Mouse (Mus musculus): ENCODE data around the gene Rab37. TPM values are rescaled to one million over a fixed set of nuclear protein-coding genes. Genes with fewer than 3 reads are reported as not detected.

The Rab37 gene
- polyA plus RNA-seq, 1 experiment from 2014 or later = 1.3 TPM

- Histone ChIP-seq H3K4me3 (ENCODE audit: low read depth, low read length) (no peak overlapping the region), H3K4me2 (replicated peaks; ENCODE audit: low read depth, low read length) (no peak overlapping the region), H3K36me3 (ENCODE audit: control insufficient read depth, insufficient read depth, low read length) (no peaks in the 10 kb centered on the region), H3K9me3 (ENCODE audit: control insufficient read depth, low read depth, low read length) (no peaks in the 10 kb centered on the region), H3K4me1 (ENCODE audit: control insufficient read depth, insufficient read depth, low read length) (peaks cover 43% of the 10 kb centered on the region), H3K27me3 (ENCODE audit: control insufficient read depth, insufficient read depth, low read length) (no peaks in the 10 kb centered on the region), H3K27ac (ENCODE audit: low read length) (no peak overlapping the region), H3K9ac (replicated peaks; ENCODE audit: low read depth, low read length) (no peak overlapping the region)
- ATAC-seq (ENCODE audit: insufficient number of reproducible peaks, insufficient read depth, low FRiP score, low read depth) = no peak
- WGBS = 37% methylated on average over 8 of the region's 8 CpGs
These were observed 79.9 kb downstream of the Rab37 start for GRCm38 (mm10) chr11:115171125-115171524.

DNA sequence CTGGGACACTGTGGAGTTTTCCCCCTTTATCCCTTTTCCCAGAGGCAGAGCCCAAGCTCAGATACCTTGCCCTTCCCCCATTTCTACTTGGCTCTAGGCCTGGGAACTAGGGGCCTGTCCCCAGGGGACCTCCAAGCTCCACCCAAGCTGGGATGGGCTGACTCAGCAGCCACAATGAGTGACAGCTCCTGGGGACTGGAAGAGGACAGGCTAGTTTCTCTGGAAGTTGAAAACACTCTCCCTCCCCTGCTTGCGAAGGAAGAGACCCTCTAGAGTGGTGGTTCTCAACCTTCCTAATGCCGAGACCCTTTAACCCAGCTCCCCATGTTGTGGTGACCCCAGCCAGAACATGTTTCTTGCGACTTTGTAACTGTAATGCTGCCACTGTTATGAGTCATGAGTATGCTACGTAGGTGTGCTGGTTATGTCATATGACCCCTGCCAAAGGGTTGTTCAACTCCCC, 81.6 kb downstream of the Rab37 start:
- Histone ChIP-seq H3K4me2 (replicated peaks; ENCODE audit: low read depth, low read length) (peak overlapping the region; percentile 34; the same call in 1 of the 2 replicates), H3K9me3 (ENCODE audit: control insufficient read depth, low read depth, low read length) (no peaks in the 10 kb centered on the region), H3K4me3 (ENCODE audit: low read depth, low read length) (no peak overlapping the region), H3K27me3 (ENCODE audit: control insufficient read depth, insufficient read depth, low read length) (no peaks in the 10 kb centered on the region), H3K36me3 (ENCODE audit: control insufficient read depth, insufficient read depth, low read length) (no peaks in the 10 kb centered on the region), H3K9ac (replicated peaks; ENCODE audit: low read depth, low read length) (no peak overlapping the region), H3K27ac (ENCODE audit: low read length) (peak overlapping the region; percentile 55; the same call in 1 of the 2 replicates), H3K4me1 (ENCODE audit: control insufficient read depth, insufficient read depth, low read length) (peaks cover 60% of the 10 kb centered on the region)
- WGBS = 43% methylated on average over 4 of the region's 4 CpGs
- peak; percentile 76 for ATAC-seq (ENCODE audit: insufficient number of reproducible peaks, insufficient read depth, low FRiP score, low read depth)

GRCm38 (mm10) chr11:115173549-115174339, 82.5 kb downstream of the Rab37 start:
- no peaks in the 10 kb centered on the region for H3K9me3 ChIP-seq (ENCODE audit: control insufficient read depth, low read depth, low read length)
- 19% methylated on average over 16 of the region's 16 CpGs for WGBS
- peak; percentile 77 for ATAC-seq (ENCODE audit: insufficient number of reproducible peaks, insufficient read depth, low FRiP score, low read depth)
- no peak overlapping the region for H3K4me3 ChIP-seq (ENCODE audit: low read depth, low read length)
- H3K4me1 ChIP-seq (ENCODE audit: control insufficient read depth, insufficient read depth, low read length) = peaks cover 68% of the 10 kb centered on the region
- no peaks in the 10 kb centered on the region for H3K36me3 ChIP-seq (ENCODE audit: control insufficient read depth, insufficient read depth, low read length)
- H3K27ac ChIP-seq (ENCODE audit: low read length) = peak overlapping the region; percentile 83
- no peaks in the 10 kb centered on the region for H3K27me3 ChIP-seq (ENCODE audit: control insufficient read depth, insufficient read depth, low read length)
- no peak overlapping the region for H3K9ac ChIP-seq (replicated peaks; ENCODE audit: low read depth, low read length)
- peak overlapping the region; percentile 34 for H3K4me2 ChIP-seq (replicated peaks; ENCODE audit: low read depth, low read length)

GRCm38 (mm10) chr11:115176399-115177190, 85.4 kb downstream of the Rab37 start:
- Histone ChIP-seq H3K9ac (replicated peaks; ENCODE audit: low read depth, low read length) (0 out of 2 replicates have a peak overlapping the region, but pooled peaks have one; percentile 6), H3K27me3 (ENCODE audit: control insufficient read depth, insufficient read depth, low read length) (no peaks in the 10 kb centered on the region), H3K4me1 (ENCODE audit: control insufficient read depth, insufficient read depth, low read length) (peaks cover 68% of the 10 kb centered on the region), H3K9me3 (ENCODE audit: control insufficient read depth, low read depth, low read length) (no peaks in the 10 kb centered on the region), H3K4me2 (replicated peaks; ENCODE audit: low read depth, low read length) (peak overlapping the region; percentile 32; the same call in 1 of the 2 replicates), H3K4me3 (ENCODE audit: low read depth, low read length) (no peak overlapping the region), H3K27ac (ENCODE audit: low read length) (peak overlapping the region; percentile 52; the same call in 1 of the 2 replicates), H3K36me3 (ENCODE audit: control insufficient read depth, insufficient read depth, low read length) (no peaks in the 10 kb centered on the region; the same call in 1 of the 2 replicates)
- ATAC-seq (ENCODE audit: insufficient number of reproducible peaks, insufficient read depth, low FRiP score, low read depth) = no peak
- WGBS = 55% methylated on average over 24 of the region's 24 CpGs

DNA sequence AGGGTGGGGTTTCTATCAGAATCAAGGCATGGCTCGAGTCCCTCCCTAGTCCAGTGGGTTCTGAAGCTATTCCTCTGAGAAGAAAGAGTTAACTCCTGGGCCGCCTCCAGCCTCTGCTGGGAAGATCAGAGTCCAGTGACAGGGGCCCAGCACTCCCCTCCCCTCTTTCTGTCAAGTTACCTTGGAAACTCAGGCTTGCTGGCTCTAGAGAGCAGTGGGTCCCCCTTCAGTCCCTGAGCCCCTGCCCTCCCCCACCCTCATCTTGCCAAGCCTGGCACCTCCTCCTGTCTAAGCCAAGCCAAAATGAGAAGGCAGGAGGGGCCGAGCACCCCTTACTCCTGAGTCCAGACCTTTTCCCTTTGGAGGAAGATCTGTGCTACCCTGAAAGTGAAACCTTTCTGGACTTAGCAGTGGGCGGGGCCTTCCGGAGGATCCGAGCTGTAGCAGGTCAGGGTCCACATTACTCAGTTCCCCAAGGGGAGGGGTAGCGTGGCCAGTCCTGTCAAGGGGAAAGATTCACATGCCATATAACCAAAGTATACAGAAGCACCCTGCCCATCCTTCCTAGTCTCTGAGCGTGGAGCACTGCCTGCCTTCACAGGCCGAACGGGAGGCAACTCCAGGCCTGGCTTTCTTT, 86.4 kb downstream of the Rab37 start:
- Histone ChIP-seq H3K4me3 (ENCODE audit: low read depth, low read length) (no peak overlapping the region), H3K4me2 (replicated peaks; ENCODE audit: low read depth, low read length) (peak overlapping the region; percentile 32), H3K27ac (ENCODE audit: low read length) (peak overlapping the region; percentile 66; the same call in 1 of the 2 replicates), H3K27me3 (ENCODE audit: control insufficient read depth, insufficient read depth, low read length) (no peaks in the 10 kb centered on the region), H3K36me3 (ENCODE audit: control insufficient read depth, insufficient read depth, low read length) (no peaks in the 10 kb centered on the region; the same call in 1 of the 2 replicates), H3K9me3 (ENCODE audit: control insufficient read depth, low read depth, low read length) (no peaks in the 10 kb centered on the region), H3K4me1 (ENCODE audit: control insufficient read depth, insufficient read depth, low read length) (peaks cover 58% of the 10 kb centered on the region), H3K9ac (replicated peaks; ENCODE audit: low read depth, low read length) (no peak overlapping the region)
- WGBS = 16% methylated on average over 10 of the region's 10 CpGs
- peak; percentile 34 for ATAC-seq (ENCODE audit: insufficient number of reproducible peaks, insufficient read depth, low FRiP score, low read depth)

DNA sequence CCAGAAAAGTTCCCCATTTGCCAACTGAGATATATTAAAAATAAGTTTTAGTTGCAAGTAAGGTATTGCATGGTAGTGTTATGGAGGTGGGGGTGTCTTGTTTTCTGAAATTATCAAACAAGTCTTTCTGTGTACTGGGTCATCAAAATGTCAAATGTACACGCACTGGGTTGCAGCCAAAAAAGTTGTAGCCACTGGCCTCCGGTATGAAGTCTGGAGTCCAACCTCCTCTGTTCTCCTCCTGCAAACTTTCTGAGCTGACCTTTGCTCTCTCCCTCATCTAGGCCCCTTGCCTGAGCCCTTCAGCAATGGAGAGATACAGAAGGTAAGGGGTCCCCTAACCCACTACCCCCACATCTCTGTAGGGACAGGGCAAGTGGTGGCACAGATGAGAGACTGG, 87.5 kb downstream of the Rab37 start:
- Histone ChIP-seq H3K4me2 (replicated peaks; ENCODE audit: low read depth, low read length) (no peak overlapping the region), H3K9ac (replicated peaks; ENCODE audit: low read depth, low read length) (no peak overlapping the region), H3K9me3 (ENCODE audit: control insufficient read depth, low read depth, low read length) (no peaks in the 10 kb centered on the region), H3K36me3 (ENCODE audit: control insufficient read depth, insufficient read depth, low read length) (no peaks in the 10 kb centered on the region; the same call in 1 of the 2 replicates), H3K4me3 (ENCODE audit: low read depth, low read length) (no peak overlapping the region), H3K27ac (ENCODE audit: low read length) (peak overlapping the region; percentile 33; the same call in 1 of the 2 replicates), H3K27me3 (ENCODE audit: control insufficient read depth, insufficient read depth, low read length) (no peaks in the 10 kb centered on the region), H3K4me1 (ENCODE audit: control insufficient read depth, insufficient read depth, low read length) (peaks cover 47% of the 10 kb centered on the region)
- no peak for ATAC-seq (ENCODE audit: insufficient number of reproducible peaks, insufficient read depth, low FRiP score, low read depth)
- 47% methylated on average over 2 of the region's 2 CpGs for WGBS

DNA sequence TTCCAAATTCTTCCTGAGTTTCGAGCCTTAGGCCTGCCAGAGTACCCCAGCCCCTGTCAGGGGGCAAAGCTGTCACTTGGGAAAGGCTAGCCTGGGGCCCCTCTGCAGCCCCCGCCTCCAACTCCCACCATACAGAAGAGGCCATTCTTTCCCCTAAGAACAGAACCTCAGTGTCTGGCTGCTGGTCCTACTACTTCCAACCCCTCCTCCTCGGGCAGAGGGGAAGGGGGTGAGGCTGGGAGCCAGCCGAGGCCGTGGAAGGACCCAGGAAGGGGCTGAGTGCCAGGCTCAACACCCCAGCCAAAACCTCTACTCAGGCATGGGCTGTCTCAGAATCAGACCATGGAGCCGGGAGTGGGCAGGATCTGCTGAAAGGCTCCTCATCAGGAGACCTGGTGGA, 88.0 kb downstream of the Rab37 start:
- peak overlapping the region; percentile 33; the same call in 1 of the 2 replicates for H3K27ac ChIP-seq (ENCODE audit: low read length)
- no peak overlapping the region for H3K4me2 ChIP-seq (replicated peaks; ENCODE audit: low read depth, low read length)
- ATAC-seq (ENCODE audit: insufficient number of reproducible peaks, insufficient read depth, low FRiP score, low read depth) = no peak

DNA sequence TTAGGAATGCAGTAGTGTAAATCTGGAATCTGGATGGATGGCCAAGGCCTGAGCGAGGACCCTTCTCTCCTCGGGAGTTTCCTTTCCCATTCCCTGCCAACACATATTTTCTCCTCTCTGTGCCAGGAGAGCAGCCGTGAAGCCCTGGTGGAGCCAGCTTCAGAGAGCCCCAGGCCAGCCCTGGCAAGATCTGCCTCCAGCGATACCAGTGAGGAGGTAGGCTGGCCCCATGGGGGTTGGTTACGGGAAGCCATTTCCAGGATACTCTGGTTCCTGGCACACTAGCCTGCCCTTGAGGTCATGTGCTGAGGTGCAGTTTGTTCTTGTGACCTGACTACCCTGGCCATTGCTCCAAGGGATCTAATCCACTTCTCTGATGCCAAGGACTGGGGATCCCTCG, 88.7 kb downstream of the Rab37 start:
- ATAC-seq (ENCODE audit: insufficient number of reproducible peaks, insufficient read depth, low FRiP score, low read depth) = no peak
- H3K9ac ChIP-seq (replicated peaks; ENCODE audit: low read depth, low read length) = no peak overlapping the region
- WGBS = 64% methylated on average over 6 of the region's 6 CpGs
- H3K4me1 ChIP-seq (ENCODE audit: control insufficient read depth, insufficient read depth, low read length) = peaks cover 38% of the 10 kb centered on the region
- H3K27me3 ChIP-seq (ENCODE audit: control insufficient read depth, insufficient read depth, low read length) = no peaks in the 10 kb centered on the region
- no peaks in the 10 kb centered on the region; the same call in 1 of the 2 replicates for H3K36me3 ChIP-seq (ENCODE audit: control insufficient read depth, insufficient read depth, low read length)
- H3K4me2 ChIP-seq (replicated peaks; ENCODE audit: low read depth, low read length) = no peak overlapping the region
- no peaks in the 10 kb centered on the region for H3K9me3 ChIP-seq (ENCODE audit: control insufficient read depth, low read depth, low read length)
- H3K27ac ChIP-seq (ENCODE audit: low read length) = no peak overlapping the region
- no peak overlapping the region for H3K4me3 ChIP-seq (ENCODE audit: low read depth, low read length)

More for the DNA sequence above, 88.0 kb downstream of the Rab37 start:
- H3K4me3 ChIP-seq (ENCODE audit: low read depth, low read length) = no peak overlapping the region
- H3K36me3 ChIP-seq (ENCODE audit: control insufficient read depth, insufficient read depth, low read length) = no peaks in the 10 kb centered on the region; the same call in 1 of the 2 replicates
- no peaks in the 10 kb centered on the region for H3K9me3 ChIP-seq (ENCODE audit: control insufficient read depth, low read depth, low read length)
- peaks cover 43% of the 10 kb centered on the region for H3K4me1 ChIP-seq (ENCODE audit: control insufficient read depth, insufficient read depth, low read length)
- WGBS = 69% methylated on average over 6 of the region's 6 CpGs
- H3K9ac ChIP-seq (replicated peaks; ENCODE audit: low read depth, low read length) = no peak overlapping the region
- no peaks in the 10 kb centered on the region for H3K27me3 ChIP-seq (ENCODE audit: control insufficient read depth, insufficient read depth, low read length)

All from stomach, embryonic 14.5 days (tissue).